Mouse (Mus musculus): ENCODE data around the gene Abcb11. TPM values are rescaled to one million over a fixed set of nuclear protein-coding genes. Genes with fewer than 3 reads are reported as not detected.
"Not testable (repeated sequence)": the region's sequence is repeated elsewhere in the genome, so short reads cannot be mapped to it uniquely, and the experiment has no call there.

The Abcb11 gene
- polyA plus RNA-seq, 1 experiment, result not detected

GRCm38 (mm10) chr2:69321457-69321856, 21.0 kb downstream of the Abcb11 start:
- Histone ChIP-seq H3K4me3 (no peak overlapping the region), H3ac (ENCODE audit: control insufficient read depth, insufficient read length) (no peak overlapping the region), H3K4me2 (ENCODE audit: low read depth) (no peak overlapping the region), H3K36me3 (ENCODE audit: control insufficient read depth, insufficient read depth) (no peaks in the 10 kb centered on the region), H3K27me3 (ENCODE audit: control insufficient read depth, insufficient read depth, insufficient read length) (no peaks in the 10 kb centered on the region), H3K79me2 (ENCODE audit: control insufficient read depth, insufficient read depth) (no peaks in the 10 kb centered on the region)
- TF ChIP-seq CEBPB (IDR thresholded peaks at IDR 0.05; ENCODE audit: insufficient read depth, poor library complexity, severe bottlenecking) (no peak), MYOG (IDR thresholded peaks at IDR 0.05; ENCODE audit: control insufficient read depth in 1 of 3, insufficient read depth in 1 of 3, insufficient read length in 2 of 3, low read depth in 2 of 3) (no peak), SRF (IDR thresholded peaks at IDR 0.05; ENCODE audit: control insufficient read depth, insufficient read length, low read depth) (no peak), TCF12 (IDR thresholded peaks at IDR 0.05; ENCODE audit: insufficient read depth, poor library complexity, severe bottlenecking) (no peak), POLR2AphosphoS2 (IDR thresholded peaks at IDR 0.05; ENCODE audit: insufficient read length, low read depth) (no peak), E2F4 (IDR thresholded peaks at IDR 0.05; ENCODE audit: insufficient read depth) (no peak), MAX (IDR thresholded peaks at IDR 0.05; ENCODE audit: low read depth) (no peak), REST (IDR thresholded peaks at IDR 0.05; ENCODE audit: insufficient read depth, insufficient read length) (no peak), USF1 (IDR thresholded peaks at IDR 0.05; ENCODE audit: low read depth) (no peak), POLR2A (IDR thresholded peaks at IDR 0.05; ENCODE audit: insufficient read length, low read depth) (no peak), MYOD1 (IDR thresholded peaks at IDR 0.05; ENCODE audit: control insufficient read depth in 1 of 3, insufficient read length in 2 of 3, low read depth in 2 of 3) (no peak)

GRCm38 (mm10) chr2:69311337-69311736, 31.1 kb downstream of the Abcb11 start:
- TF ChIP-seq TCF3 (IDR thresholded peaks at IDR 0.05; ENCODE audit: insufficient read length, low read depth) (no peak), POLR2A (IDR thresholded peaks at IDR 0.05; ENCODE audit: insufficient read length, low read depth) (no peak), MYOG (IDR thresholded peaks at IDR 0.05; ENCODE audit: control insufficient read depth in 1 of 3, insufficient read depth in 1 of 3, insufficient read length in 2 of 3, low read depth in 2 of 3) (no peak), MAX (IDR thresholded peaks at IDR 0.05; ENCODE audit: low read depth) (no peak), SRF (IDR thresholded peaks at IDR 0.05; ENCODE audit: control insufficient read depth, insufficient read length, low read depth) (no peak), REST (IDR thresholded peaks at IDR 0.05; ENCODE audit: insufficient read depth, insufficient read length) (no peak), MYOD1 (IDR thresholded peaks at IDR 0.05; ENCODE audit: control insufficient read depth in 1 of 3, insufficient read length in 2 of 3, low read depth in 2 of 3) (no peak), E2F4 (IDR thresholded peaks at IDR 0.05; ENCODE audit: insufficient read depth) (no peak), USF1 (IDR thresholded peaks at IDR 0.05; ENCODE audit: low read depth) (no peak), POLR2AphosphoS2 (IDR thresholded peaks at IDR 0.05; ENCODE audit: insufficient read length, low read depth) (no peak), TCF12 (IDR thresholded peaks at IDR 0.05; ENCODE audit: insufficient read depth, poor library complexity, severe bottlenecking) (no peak), CEBPB (IDR thresholded peaks at IDR 0.05; ENCODE audit: insufficient read depth, poor library complexity, severe bottlenecking) (no peak)
- Histone ChIP-seq H3K36me3 (ENCODE audit: control insufficient read depth, insufficient read depth) (no peaks in the 10 kb centered on the region), H3K79me2 (ENCODE audit: control insufficient read depth, insufficient read depth) (no peaks in the 10 kb centered on the region), H3K4me2 (ENCODE audit: low read depth) (no peak overlapping the region), H3K27me3 (ENCODE audit: control insufficient read depth, insufficient read depth, insufficient read length) (no peaks in the 10 kb centered on the region), H3ac (ENCODE audit: control insufficient read depth, insufficient read length) (no peak overlapping the region), H3K4me3 (no peak overlapping the region)

GRCm38 (mm10) chr2:69308136-69308535, 34.3 kb downstream of the Abcb11 start:
- H3K79me2 ChIP-seq (ENCODE audit: control insufficient read depth, insufficient read depth), result no peaks in the 10 kb centered on the region
- TF ChIP-seq TCF12 (IDR thresholded peaks at IDR 0.05; ENCODE audit: insufficient read depth, poor library complexity, severe bottlenecking) (no peak), REST (IDR thresholded peaks at IDR 0.05; ENCODE audit: insufficient read depth, insufficient read length) (no peak), TCF3 (IDR thresholded peaks at IDR 0.05; ENCODE audit: insufficient read length, low read depth) (no peak), MYOD1 (IDR thresholded peaks at IDR 0.05; ENCODE audit: control insufficient read depth in 1 of 3, insufficient read length in 2 of 3, low read depth in 2 of 3) (no peak), SRF (IDR thresholded peaks at IDR 0.05; ENCODE audit: control insufficient read depth, insufficient read length, low read depth) (no peak)
- H3K36me3 ChIP-seq (ENCODE audit: control insufficient read depth, insufficient read depth), result no peaks in the 10 kb centered on the region
- no peaks in the 10 kb centered on the region for H3K27me3 ChIP-seq (ENCODE audit: control insufficient read depth, insufficient read depth, insufficient read length)
- no peak overlapping the region for H3ac ChIP-seq (ENCODE audit: control insufficient read depth, insufficient read length)
- H3K4me3 ChIP-seq, result no peak overlapping the region
- no peak overlapping the region for H3K4me2 ChIP-seq (ENCODE audit: low read depth)

GRCm38 (mm10) chr2:69300568-69300967, 41.8 kb downstream of the Abcb11 start:
- H3K4me2 ChIP-seq (ENCODE audit: low read depth); H3K36me3 ChIP-seq (ENCODE audit: control insufficient read depth, insufficient read depth); H3K27me3 ChIP-seq (ENCODE audit: control insufficient read depth, insufficient read depth, insufficient read length); H3ac ChIP-seq (ENCODE audit: control insufficient read depth, insufficient read length); H3K4me3 ChIP-seq; H3K79me2 ChIP-seq (ENCODE audit: control insufficient read depth, insufficient read depth): not testable (repeated sequence)

GRCm38 (mm10) chr2:69294508-69294907, 47.9 kb downstream of the Abcb11 start:
- no peak overlapping the region for H3ac ChIP-seq (ENCODE audit: control insufficient read depth, insufficient read length)
- no peaks in the 10 kb centered on the region for H3K27me3 ChIP-seq (ENCODE audit: control insufficient read depth, insufficient read depth, insufficient read length)
- H3K4me2 ChIP-seq (ENCODE audit: low read depth), result no peak overlapping the region
- no peaks in the 10 kb centered on the region for H3K36me3 ChIP-seq (ENCODE audit: control insufficient read depth, insufficient read depth)
- no peak for TF ChIP-seq E2F4 (IDR thresholded peaks at IDR 0.05; ENCODE audit: insufficient read depth)
- TF ChIP-seq CEBPB (IDR thresholded peaks at IDR 0.05; ENCODE audit: insufficient read depth, poor library complexity, severe bottlenecking), result no peak
- no peak for TF ChIP-seq REST (IDR thresholded peaks at IDR 0.05; ENCODE audit: insufficient read depth, insufficient read length)
- no peak for TF ChIP-seq POLR2AphosphoS2 (IDR thresholded peaks at IDR 0.05; ENCODE audit: insufficient read length, low read depth)
- no peak for TF ChIP-seq USF1 (IDR thresholded peaks at IDR 0.05; ENCODE audit: low read depth)
- TF ChIP-seq TCF12 (IDR thresholded peaks at IDR 0.05; ENCODE audit: insufficient read depth, poor library complexity, severe bottlenecking), result no peak
- TF ChIP-seq MYOG (IDR thresholded peaks at IDR 0.05; ENCODE audit: control insufficient read depth in 1 of 3, insufficient read depth in 1 of 3, insufficient read length in 2 of 3, low read depth in 2 of 3), result no peak
- no peak for TF ChIP-seq SRF (IDR thresholded peaks at IDR 0.05; ENCODE audit: control insufficient read depth, insufficient read length, low read depth)
- TF ChIP-seq MYOD1 (IDR thresholded peaks at IDR 0.05; ENCODE audit: control insufficient read depth in 1 of 3, insufficient read length in 2 of 3, low read depth in 2 of 3), result no peak
- no peak for TF ChIP-seq MAX (IDR thresholded peaks at IDR 0.05; ENCODE audit: low read depth)
- TF ChIP-seq TCF3 (IDR thresholded peaks at IDR 0.05; ENCODE audit: insufficient read length, low read depth), result no peak
- TF ChIP-seq POLR2A (IDR thresholded peaks at IDR 0.05; ENCODE audit: insufficient read length, low read depth), result no peak
- no peak overlapping the region for H3K4me3 ChIP-seq
- H3K79me2 ChIP-seq (ENCODE audit: control insufficient read depth, insufficient read depth), result no peaks in the 10 kb centered on the region
